10 mouse cellular contexts compared by ENCODE assay signal in genomic region chr12:85969571-85969970, GRCm38 (mm10).
DNase-seq lines count a peak whose midpoint lies in the region; ATAC-seq and TF ChIP-seq lines count a peak whose summit lies in the region.
"Had no signal": no experiment of that assay in that cellular context is flagged by ENCODE, and none has a peak within 500 bp of the region (broad histone marks: within the 10 kb centered on the region; RNA-seq: fewer than 3 reads in every experiment).

No protein-coding gene starts in this region.

- WGBS in midbrain, embryonic 13.5 days: 75% methylated on average over 5 of the region's 5 CpGs

- DNase-seq in B cell, adult 2 months: peak; percentile 68 to 72
- peak; percentile 20 for DNase-seq in G1E (ENCODE audit: low spot score)
- DNase-seq in spleen, adult 12 weeks (ENCODE audit: low spot score): peak; percentile 42
- DNase-seq in embryo, embryonic 10.5 days (ENCODE audit: low spot score): no peak
- DNase-seq in right cerebral cortex, postnatal 25 days: no peak

- H3K9ac ChIP-seq in midbrain, embryonic 13.5 days (replicated peaks): no peak overlapping the region
- H3K9ac ChIP-seq: forebrain, embryonic 15.5 days; liver, embryonic 14.5 days had no signal

- H3K36me3 ChIP-seq in G1E (replicated peaks): peaks cover 61% of the 10 kb centered on the region
- no peaks in the 10 kb centered on the region for H3K36me3 ChIP-seq in midbrain, embryonic 13.5 days
- H3K36me3 ChIP-seq: forebrain, embryonic 15.5 days had no signal

- H3K4me1 ChIP-seq in G1E (ENCODE audit: insufficient read depth, low read depth, low read length): peaks cover 32% of the 10 kb centered on the region
- no peaks in the 10 kb centered on the region for H3K4me1 ChIP-seq in midbrain, embryonic 13.5 days (replicated peaks)
- H3K4me1 ChIP-seq: forebrain, embryonic 15.5 days had no signal

- no peaks in the 10 kb centered on the region for H3K9me3 ChIP-seq in G1E (replicated peaks)
- no peaks in the 10 kb centered on the region for H3K9me3 ChIP-seq in midbrain, embryonic 13.5 days
- H3K9me3 ChIP-seq: forebrain, embryonic 15.5 days had no signal

- H3K27ac ChIP-seq in midbrain, embryonic 13.5 days: no peak overlapping the region
- H3K27ac ChIP-seq: forebrain, embryonic 15.5 days; liver, embryonic 14.5 days had no signal

- no peak overlapping the region; the same call in 1 of the 2 replicates for H3K4me3 ChIP-seq in G1E (ENCODE audit: low read depth, low read length)
- no peak overlapping the region for H3K4me3 ChIP-seq in midbrain, embryonic 13.5 days (replicated peaks)
- H3K4me3 ChIP-seq: forebrain, embryonic 15.5 days had no signal

- TF ChIP-seq CTCF in G1E (IDR thresholded peaks at IDR 0.05; ENCODE audit: low read depth, low read length): no peak

- H3K4me2 ChIP-seq in midbrain, embryonic 13.5 days (replicated peaks): no peak overlapping the region
- H3K4me2 ChIP-seq: forebrain, embryonic 15.5 days had no signal

- no peaks in the 10 kb centered on the region for H3K27me3 ChIP-seq in G1E (ENCODE audit: insufficient read depth, low read length)
- H3K27me3 ChIP-seq in midbrain, embryonic 13.5 days: no peaks in the 10 kb centered on the region
- H3K27me3 ChIP-seq: forebrain, embryonic 15.5 days had no signal

- no peak for ATAC-seq in G1E (ENCODE audit: extremely low read depth, insufficient number of reproducible peaks, low FRiP score, poor library complexity, severe bottlenecking)
- ATAC-seq in hematopoietic stem cell, adult 5-6 weeks (replicated peaks in 1 of 2; ENCODE audit: insufficient read depth in 1 of 2, low FRiP score in 2 of 2, low TSS enrichment in 1 of 2, low read depth in 1 of 2, poor library complexity in 2 of 2, severe bottlenecking in 2 of 2): peak; percentile 87 to 94
- ATAC-seq in midbrain, embryonic 13.5 days: no peak
- ATAC-seq: forebrain, embryonic 15.5 days; hindbrain, embryonic 16.5 days had no signal

Comparison
In these comparisons a context has a peak if more than half of its experiments do, and no peak if none do; other contexts are left out.
1. DNase-seq: peak in B cell, adult 2 months (2 of 2), G1E (single experiment) and spleen, adult 12 weeks (single experiment); none in embryo, embryonic 10.5 days (single experiment) and right cerebral cortex, postnatal 25 days (single experiment).
2. ATAC-seq: peak in hematopoietic stem cell, adult 5-6 weeks (2 of 2); none in G1E (single experiment) and midbrain, embryonic 13.5 days (single experiment).